Mouse (Mus musculus): ENCODE results near the gene Arhgap27.

- TF ChIP-seq CTCF (IDR thresholded peaks at IDR 0.05; ENCODE audit: low read depth) (no peak), EP300 (IDR thresholded peaks at IDR 0.05; ENCODE audit: low read depth) (no peak)
Observed at GRCm38 (mm10) chr11:103335561-103335960, 27.9 kb downstream of the Arhgap27 start.
